Mouse (Mus musculus) frontal cortex, adult (tissue): ENCODE results near the gene Adamtsl5.

Experiments
- ATAC-seq: cut with Nextera tagmentation; 2 replicates; pipeline ENCODE4 v1.9.2; 2017; ENCODE audit warnings: mild to moderate bottlenecking, moderate library complexity, mixed read lengths; ENCODE audit not compliant: low TSS enrichment

Gene Adamtsl5

GRCm38 (mm10) chr10:80321014-80321669, 27.1 kb downstream of the Adamtsl5 start:
- no peak for ATAC-seq

- peak; percentile 79 for ATAC-seq
Observed at GRCm38 (mm10) chr10:80320340-80320760, 27.9 kb downstream of the Adamtsl5 start, which contains the start of gene 2310011J03Rik. Gene 2310011J03Rik (minus strand): TSS chr10:80320537.

- no peak for ATAC-seq
Observed at GRCm38 (mm10) chr10:80317011-80317410, 31.2 kb downstream of the Adamtsl5 start.

GRCm38 (mm10) chr10:80316359-80316781, 31.8 kb downstream of the Adamtsl5 start:
- ATAC-seq, result no peak

GRCm38 (mm10) chr10:80315315-80315714, 32.9 kb downstream of the Adamtsl5 start:
- no peak for ATAC-seq

- ATAC-seq, result no peak
Observed at GRCm38 (mm10) chr10:80314494-80315001, 33.7 kb downstream of the Adamtsl5 start.

GRCm38 (mm10) chr10:80313627-80314201, 34.5 kb downstream of the Adamtsl5 start:
- ATAC-seq, result no peak

GRCm38 (mm10) chr10:80312586-80313504, 35.4 kb downstream of the Adamtsl5 start:
- ATAC-seq, result no peak

GRCm38 (mm10) chr10:80311560-80311959, 36.7 kb downstream of the Adamtsl5 start:
- ATAC-seq, result no peak

- ATAC-seq, result no peak
Observed at GRCm38 (mm10) chr10:80304862-80305261, 43.4 kb downstream of the Adamtsl5 start.

GRCm38 (mm10) chr10:80304458-80304857, 43.8 kb downstream of the Adamtsl5 start:
- no peak for ATAC-seq

GRCm38 (mm10) chr10:80302471-80302881, 45.7 kb downstream of the Adamtsl5 start:
- ATAC-seq, result 0 out of 2 replicates have a peak, but pooled peaks have one; percentile 8

GRCm38 (mm10) chr10:80302082-80302355, 46.2 kb downstream of the Adamtsl5 start:
- no peak for ATAC-seq

GRCm38 (mm10) chr10:80301256-80302081, 46.7 kb downstream of the Adamtsl5 start:
- no peak for ATAC-seq

- ATAC-seq, result no peak
Observed at GRCm38 (mm10) chr10:80300672-80301181, 47.5 kb downstream of the Adamtsl5 start.

- no peak for ATAC-seq
Observed at GRCm38 (mm10) chr10:80299824-80300223, 48.4 kb downstream of the Adamtsl5 start.

GRCm38 (mm10) chr10:80299301-80299700, 48.9 kb downstream of the Adamtsl5 start:
- ATAC-seq, result peak; percentile 11; the same call in 1 of the 2 replicates

- ATAC-seq, result peak; percentile 67
Observed at GRCm38 (mm10) chr10:80298571-80299281, 49.5 kb downstream of the Adamtsl5 start.

GRCm38 (mm10) chr10:80297526-80298133, 50.6 kb downstream of the Adamtsl5 start:
- no peak for ATAC-seq

- ATAC-seq, result no peak
Observed at GRCm38 (mm10) chr10:80296824-80297223, 51.4 kb downstream of the Adamtsl5 start.
